Mouse (Mus musculus): Measurements from ENCODE around the gene Polk.

Polk gene

GRCm38 (mm10) chr13:96527022-96527421 lies 15.4 kb downstream of the Polk start:
- H3K9me3 ChIP-seq (ENCODE audit: low read length): no peaks in the 10 kb centered on the region
- H3K4me1 ChIP-seq (replicated peaks; ENCODE audit: low read depth, low read length): peaks cover 12% of the 10 kb centered on the region
- no peaks in the 10 kb centered on the region for H3K27me3 ChIP-seq (ENCODE audit: insufficient read depth, low read length)
- H3K4me3 ChIP-seq (replicated peaks; ENCODE audit: low read length): no peak overlapping the region
- peaks cover 9% of the 10 kb centered on the region for H3K36me3 ChIP-seq (ENCODE audit: insufficient read depth, low read length)
- no peak for TF ChIP-seq POU5F1 (IDR thresholded peaks at IDR 0.05; ENCODE audit: borderline replicate concordance, low read length)

GRCm38 (mm10) chr13:96521294-96521693 lies 21.1 kb downstream of the Polk start:
- Histone ChIP-seq H3K4me3 (replicated peaks; ENCODE audit: low read length) (no peak overlapping the region), H3K4me1 (replicated peaks; ENCODE audit: low read depth, low read length) (0 out of 2 replicates have a peak, but pooled peaks cover 4% of the 10 kb centered on the region), H3K27me3 (ENCODE audit: insufficient read depth, low read length) (no peaks in the 10 kb centered on the region), H3K9me3 (ENCODE audit: low read length) (no peaks in the 10 kb centered on the region), H3K36me3 (ENCODE audit: insufficient read depth, low read length) (peaks cover 15% of the 10 kb centered on the region)
- TF ChIP-seq CTCF (conservative IDR thresholded peaks at IDR 0.05; ENCODE audit: low read length) (no peak), POU5F1 (IDR thresholded peaks at IDR 0.05; ENCODE audit: borderline replicate concordance, low read length) (no peak), NANOG (IDR thresholded peaks at IDR 0.05; ENCODE audit: borderline replicate concordance, low read length) (no peak)

GRCm38 (mm10) chr13:96517335-96517734 lies 25.0 kb downstream of the Polk start:
- no peak for TF ChIP-seq CTCF (conservative IDR thresholded peaks at IDR 0.05; ENCODE audit: low read length)
- no peak for TF ChIP-seq NANOG (IDR thresholded peaks at IDR 0.05; ENCODE audit: borderline replicate concordance, low read length)
- TF ChIP-seq POU5F1 (IDR thresholded peaks at IDR 0.05; ENCODE audit: borderline replicate concordance, low read length): no peak
- H3K36me3 ChIP-seq (ENCODE audit: insufficient read depth, low read length): peaks cover 46% of the 10 kb centered on the region
- no peaks in the 10 kb centered on the region for H3K27me3 ChIP-seq (ENCODE audit: insufficient read depth, low read length)
- H3K4me3 ChIP-seq (replicated peaks; ENCODE audit: low read length): no peak overlapping the region
- H3K4me1 ChIP-seq (replicated peaks; ENCODE audit: low read depth, low read length): 0 out of 2 replicates have a peak, but pooled peaks cover 5% of the 10 kb centered on the region
- no peaks in the 10 kb centered on the region for H3K9me3 ChIP-seq (ENCODE audit: low read length)

GRCm38 (mm10) chr13:96516249-96516648 lies 26.1 kb downstream of the Polk start:
- Histone ChIP-seq H3K4me3 (replicated peaks; ENCODE audit: low read length) (no peak overlapping the region), H3K27me3 (ENCODE audit: insufficient read depth, low read length) (no peaks in the 10 kb centered on the region), H3K9me3 (ENCODE audit: low read length) (no peaks in the 10 kb centered on the region), H3K36me3 (ENCODE audit: insufficient read depth, low read length) (peaks cover 54% of the 10 kb centered on the region), H3K4me1 (replicated peaks; ENCODE audit: low read depth, low read length) (0 out of 2 replicates have a peak, but pooled peaks cover 5% of the 10 kb centered on the region)
- TF ChIP-seq POU5F1 (IDR thresholded peaks at IDR 0.05; ENCODE audit: borderline replicate concordance, low read length) (no peak), NANOG (IDR thresholded peaks at IDR 0.05; ENCODE audit: borderline replicate concordance, low read length) (no peak), CTCF (conservative IDR thresholded peaks at IDR 0.05; ENCODE audit: low read length) (no peak)

GRCm38 (mm10) chr13:96514154-96514942 lies 28.0 kb downstream of the Polk start:
- H3K27me3 ChIP-seq (ENCODE audit: insufficient read depth, low read length): no peaks in the 10 kb centered on the region
- no peaks in the 10 kb centered on the region for H3K9me3 ChIP-seq (ENCODE audit: low read length)
- H3K4me3 ChIP-seq (replicated peaks; ENCODE audit: low read length): no peak overlapping the region
- no peak for TF ChIP-seq POU5F1 (IDR thresholded peaks at IDR 0.05; ENCODE audit: borderline replicate concordance, low read length)
- TF ChIP-seq CTCF (conservative IDR thresholded peaks at IDR 0.05; ENCODE audit: low read length): no peak
- TF ChIP-seq NANOG (IDR thresholded peaks at IDR 0.05; ENCODE audit: borderline replicate concordance, low read length): no peak
- H3K4me1 ChIP-seq (replicated peaks; ENCODE audit: low read depth, low read length): 0 out of 2 replicates have a peak, but pooled peaks cover 5% of the 10 kb centered on the region
- peaks cover 64% of the 10 kb centered on the region for H3K36me3 ChIP-seq (ENCODE audit: insufficient read depth, low read length)

- TF ChIP-seq NANOG (IDR thresholded peaks at IDR 0.05; ENCODE audit: borderline replicate concordance, low read length) (no peak), CTCF (conservative IDR thresholded peaks at IDR 0.05; ENCODE audit: low read length) (no peak), POU5F1 (IDR thresholded peaks at IDR 0.05; ENCODE audit: borderline replicate concordance, low read length) (no peak)
- no peaks in the 10 kb centered on the region for H3K27me3 ChIP-seq (ENCODE audit: insufficient read depth, low read length)
- H3K36me3 ChIP-seq (ENCODE audit: insufficient read depth, low read length): peaks cover 79% of the 10 kb centered on the region
- no peak overlapping the region for H3K4me3 ChIP-seq (replicated peaks; ENCODE audit: low read length)
- H3K9me3 ChIP-seq (ENCODE audit: low read length): no peaks in the 10 kb centered on the region
- 0 out of 2 replicates have a peak, but pooled peaks cover 5% of the 10 kb centered on the region for H3K4me1 ChIP-seq (replicated peaks; ENCODE audit: low read depth, low read length)
Measured at GRCm38 (mm10) chr13:96511893-96512292, 30.5 kb downstream of the Polk start.

- no peaks in the 10 kb centered on the region for H3K9me3 ChIP-seq (ENCODE audit: low read length)
- H3K4me3 ChIP-seq (replicated peaks; ENCODE audit: low read length): no peak overlapping the region
- H3K36me3 ChIP-seq (ENCODE audit: insufficient read depth, low read length): peaks cover 79% of the 10 kb centered on the region
- TF ChIP-seq POU5F1 (IDR thresholded peaks at IDR 0.05; ENCODE audit: borderline replicate concordance, low read length): no peak
- no peak for TF ChIP-seq NANOG (IDR thresholded peaks at IDR 0.05; ENCODE audit: borderline replicate concordance, low read length)
- TF ChIP-seq CTCF (conservative IDR thresholded peaks at IDR 0.05; ENCODE audit: low read length): no peak
- H3K27me3 ChIP-seq (ENCODE audit: insufficient read depth, low read length): no peaks in the 10 kb centered on the region
- 0 out of 2 replicates have a peak, but pooled peaks cover under 1% of the 10 kb centered on the region for H3K4me1 ChIP-seq (replicated peaks; ENCODE audit: low read depth, low read length)
Measured at GRCm38 (mm10) chr13:96511262-96511661, 31.1 kb downstream of the Polk start.

GRCm38 (mm10) chr13:96510635-96511034 lies 31.7 kb downstream of the Polk start:
- no peak overlapping the region for H3K4me3 ChIP-seq (replicated peaks; ENCODE audit: low read length)
- no peaks in the 10 kb centered on the region for H3K4me1 ChIP-seq (replicated peaks; ENCODE audit: low read depth, low read length)
- H3K27me3 ChIP-seq (ENCODE audit: insufficient read depth, low read length): no peaks in the 10 kb centered on the region
- TF ChIP-seq POU5F1 (IDR thresholded peaks at IDR 0.05; ENCODE audit: borderline replicate concordance, low read length): no peak
- no peak for TF ChIP-seq NANOG (IDR thresholded peaks at IDR 0.05; ENCODE audit: borderline replicate concordance, low read length)
- no peak for TF ChIP-seq CTCF (conservative IDR thresholded peaks at IDR 0.05; ENCODE audit: low read length)
- H3K36me3 ChIP-seq (ENCODE audit: insufficient read depth, low read length): peaks cover 74% of the 10 kb centered on the region
- no peaks in the 10 kb centered on the region for H3K9me3 ChIP-seq (ENCODE audit: low read length)

All from E14TG2a.4 (cell line).